Mouse (Mus musculus) frontal cortex, postnatal 14 days (tissue): ENCODE results near the gene Cenpf.

ENCODE experiments used
- DNase-seq, 2 experiments: peaks; one replicate each; pipeline ENCODE4 v3.0.0; 2022; ENCODE audit warnings: low spot score in 2 of 2

Cenpf gene

GRCm38 (mm10) chr1:189687654-189688387 is at the start of gene Cenpf:
Cenpf (minus strand) TSS chr1:189688086.
- DNase-seq: peak; percentile 97 to 98

- no peak for DNase-seq
Measured at GRCm38 (mm10) chr1:189732156-189732555, 44.3 kb upstream of the Cenpf start.

GRCm38 (mm10) chr1:189731697-189732096 is 43.8 kb upstream of the Cenpf start:
- DNase-seq: no peak

- no peak for DNase-seq
Measured at GRCm38 (mm10) chr1:189729141-189729815, 41.4 kb upstream of the Cenpf start.

GRCm38 (mm10) chr1:189728784-189729115 is 40.9 kb upstream of the Cenpf start:
- DNase-seq: no peak

DNA sequence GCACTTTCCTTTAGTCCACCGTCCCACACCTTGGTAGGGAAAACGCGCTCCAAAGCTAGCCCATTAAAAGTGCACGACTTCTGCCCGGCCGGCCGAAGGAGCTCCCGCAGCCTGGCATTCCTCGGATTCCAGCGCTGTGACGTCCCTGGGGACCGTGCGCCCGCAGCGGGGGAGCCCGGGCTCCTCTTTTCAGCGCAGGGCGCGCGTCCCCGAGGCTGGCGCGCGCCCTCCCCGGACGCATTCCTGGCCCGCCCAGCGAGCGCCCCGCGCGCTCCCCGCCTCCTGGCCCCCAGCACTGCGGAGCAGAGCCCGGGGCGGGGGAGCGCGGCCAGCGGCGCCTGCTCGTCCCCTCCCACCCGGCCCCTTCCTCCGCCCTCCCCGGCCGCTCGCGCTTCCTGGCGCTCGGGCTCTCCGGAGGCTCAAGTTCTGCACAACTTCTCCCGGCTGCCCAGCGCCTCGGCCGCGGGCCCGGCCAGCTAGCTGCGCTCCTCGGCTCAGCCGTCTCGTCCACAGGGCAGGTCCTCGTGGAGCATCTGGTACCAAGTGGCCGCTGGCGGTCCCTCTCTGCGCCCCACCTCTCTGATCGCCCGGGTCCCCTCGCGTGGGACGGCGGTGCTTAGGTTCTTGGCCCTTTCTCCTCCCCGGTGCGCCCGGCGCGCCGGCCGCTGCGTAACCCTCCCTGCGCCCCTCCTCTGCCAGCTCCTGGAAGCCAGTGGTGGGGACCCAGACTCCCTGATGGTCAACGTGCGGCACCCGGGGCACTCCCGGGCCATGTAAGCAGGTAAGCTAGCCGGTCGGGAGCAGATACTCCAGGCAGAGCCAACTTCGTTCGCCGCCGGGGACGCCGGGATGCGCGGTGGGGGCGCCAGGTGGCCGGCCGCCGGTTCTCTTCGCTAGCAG is 40.2 kb upstream of the Cenpf start, which contains the start of gene Ptpn14:
Gene Ptpn14, plus strand, starts transcription at position 385 of the 900 bp plus-strand sequence.
- DNase-seq: peak in 1 of 2 experiments; percentile 18

DNA sequence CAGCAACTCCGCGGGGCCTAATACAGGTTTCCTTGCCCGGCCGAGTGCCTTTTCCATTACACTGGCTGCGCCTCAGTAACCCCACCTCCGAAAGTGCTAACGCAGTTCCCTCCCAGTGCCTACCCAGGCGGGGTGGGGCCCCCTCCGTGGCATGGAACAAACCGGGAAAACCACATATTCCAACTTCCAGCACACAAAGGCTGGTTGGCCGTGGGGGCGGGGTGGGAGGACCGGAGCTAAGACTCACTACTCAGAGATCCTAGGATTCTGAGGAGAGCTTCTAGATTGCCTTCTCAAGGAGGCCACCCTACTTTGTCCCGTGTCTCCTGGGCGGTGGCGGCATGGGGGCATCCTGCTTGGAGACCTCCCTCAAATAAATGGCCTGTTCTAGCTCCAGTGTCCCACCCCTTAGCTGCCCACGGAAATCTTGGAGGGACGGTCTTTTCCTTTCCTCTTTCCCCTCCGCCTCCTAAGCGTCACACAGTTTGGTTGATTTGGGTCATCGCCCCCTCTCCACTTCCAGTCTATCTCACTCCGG is 39.5 kb upstream of the Cenpf start:
- DNase-seq: no peak

- DNase-seq: no peak
Measured at GRCm38 (mm10) chr1:189726121-189726520, 38.2 kb upstream of the Cenpf start.

DNA sequence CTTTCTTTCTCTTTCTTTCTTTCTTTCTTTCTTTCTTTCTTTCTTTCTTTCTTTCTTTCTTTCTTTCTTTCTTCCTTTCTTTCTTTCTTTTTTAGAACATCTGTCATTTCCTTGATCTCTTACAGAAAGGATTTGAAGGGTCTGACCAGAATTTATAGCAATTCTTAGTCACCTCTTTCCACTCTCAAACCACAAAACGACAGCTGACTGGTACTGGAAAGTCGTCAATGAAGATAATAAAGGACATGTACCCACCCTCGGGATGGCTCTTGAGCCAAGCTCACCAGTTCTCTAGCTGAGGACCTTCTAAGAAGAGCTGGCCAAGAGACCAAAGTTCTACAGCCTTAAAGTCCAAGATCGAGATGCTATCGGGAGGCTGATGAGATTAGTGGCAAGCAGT is 30.7 kb upstream of the Cenpf start:
- no peak for DNase-seq

- no peak for DNase-seq
Measured at GRCm38 (mm10) chr1:189717546-189717945, 29.7 kb upstream of the Cenpf start.

GRCm38 (mm10) chr1:189715915-189716797 is 28.3 kb upstream of the Cenpf start:
- DNase-seq: no peak

- DNase-seq: no peak
Measured at GRCm38 (mm10) chr1:189709001-189709400, 21.1 kb upstream of the Cenpf start.

- DNase-seq: no peak
Measured at GRCm38 (mm10) chr1:189707419-189707818, 19.5 kb upstream of the Cenpf start.

GRCm38 (mm10) chr1:189707014-189707413 is 19.1 kb upstream of the Cenpf start:
- DNase-seq: no peak

GRCm38 (mm10) chr1:189706040-189706645 is 18.3 kb upstream of the Cenpf start:
- no peak for DNase-seq

DNA sequence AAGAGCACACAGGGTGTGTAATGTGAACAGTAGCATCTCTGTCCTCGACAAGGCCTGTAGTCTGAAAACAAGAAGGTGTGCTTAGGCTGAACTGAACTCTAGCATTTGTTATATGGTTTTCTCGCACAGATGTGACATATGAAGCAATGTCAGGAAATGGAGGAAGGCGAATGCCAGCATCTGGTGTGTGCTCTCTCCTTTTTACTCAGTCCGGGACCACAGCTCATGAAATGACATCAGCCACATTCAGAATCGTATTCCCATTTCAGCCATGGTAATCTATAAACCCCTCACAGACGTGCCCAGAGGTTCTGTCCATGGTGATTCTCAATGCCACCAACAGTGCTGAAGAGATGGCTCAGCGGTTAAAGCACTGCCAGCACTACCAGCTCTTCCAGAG is 15.7 kb upstream of the Cenpf start:
- no peak for DNase-seq

GRCm38 (mm10) chr1:189703156-189703555 is 15.3 kb upstream of the Cenpf start:
- DNase-seq: no peak

- peak; percentile 16 to 70 for DNase-seq
Measured at GRCm38 (mm10) chr1:189700990-189701389, 13.1 kb upstream of the Cenpf start.

DNA sequence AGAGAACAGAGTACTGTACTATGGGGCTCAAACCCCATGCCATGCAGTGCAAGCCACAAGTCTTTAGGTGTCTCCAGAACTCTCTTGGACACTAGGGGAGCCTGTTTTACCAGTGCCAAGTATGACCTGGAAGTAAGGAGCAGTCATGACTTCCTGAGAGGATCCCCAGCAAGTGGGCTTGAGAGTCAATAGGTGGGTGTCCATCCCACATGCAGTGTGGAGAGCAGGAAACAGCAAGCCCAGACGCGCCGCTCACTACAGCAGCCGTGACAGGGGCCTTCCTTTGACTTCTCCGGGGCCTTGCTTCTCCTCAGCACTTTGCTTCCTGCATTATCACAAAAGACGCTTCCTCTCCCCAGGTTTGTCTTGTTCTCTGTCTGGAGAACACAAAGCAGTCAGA is 12.3 kb upstream of the Cenpf start:
- DNase-seq: no peak

DNA sequence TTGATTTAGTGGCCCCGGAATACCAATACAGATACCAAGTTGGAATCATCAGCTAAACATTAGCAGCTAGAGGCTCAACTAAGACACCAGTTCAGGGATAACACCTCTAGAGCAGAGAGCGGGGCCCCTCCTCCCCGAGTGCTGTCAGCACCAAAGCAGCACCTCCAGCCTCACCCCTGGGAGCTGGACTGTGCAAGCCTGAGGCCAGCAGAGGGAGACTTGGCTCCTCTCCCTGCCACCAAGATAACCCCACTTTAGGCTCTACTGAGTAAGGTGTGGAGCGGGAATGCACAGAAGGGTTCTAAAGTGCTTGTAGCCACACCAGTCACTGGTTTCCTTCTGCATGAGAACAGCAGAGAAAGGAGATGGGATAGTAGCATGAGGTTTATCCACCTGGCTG is 10.5 kb upstream of the Cenpf start:
- no peak for DNase-seq

- no peak for DNase-seq
Measured at GRCm38 (mm10) chr1:189695321-189695720, 7.4 kb upstream of the Cenpf start.
